Mouse (Mus musculus): ENCODE measurements at regions not wholly inside any gene's neighbourhood (a gene's known extent, or its start where the extent isn't known, plus 50 kb on each side); places are given as distances from the start of the nearest gene placed in this dataset.

- TF ChIP-seq POLR2A (IDR thresholded peaks at IDR 0.05; ENCODE audit: borderline replicate concordance, extremely low read depth, insufficient read depth, insufficient read length, poor library complexity, severe bottlenecking) (no peak), CTCF (IDR thresholded peaks at IDR 0.05; ENCODE audit: borderline replicate concordance, extremely low read depth, insufficient read depth, insufficient read length) (no peak)
Observed at GRCm38 (mm10) chr12:16041129-16041528, 224.4 kb upstream of the Trib2 start.

Data from brain, embryonic 14.5 days (tissue).